Mouse (Mus musculus) CD4-positive helper T cell, adult 2 months (primary cell): ENCODE data around the gene Vps26a.

Source experiments
- DNase-seq: peaks from one replicate; pipeline ENCODE4 v3.0.0-alpha.2; 2012; ENCODE audit warnings: low read depth, missing footprints, low spot score

Gene Vps26a

DNA sequence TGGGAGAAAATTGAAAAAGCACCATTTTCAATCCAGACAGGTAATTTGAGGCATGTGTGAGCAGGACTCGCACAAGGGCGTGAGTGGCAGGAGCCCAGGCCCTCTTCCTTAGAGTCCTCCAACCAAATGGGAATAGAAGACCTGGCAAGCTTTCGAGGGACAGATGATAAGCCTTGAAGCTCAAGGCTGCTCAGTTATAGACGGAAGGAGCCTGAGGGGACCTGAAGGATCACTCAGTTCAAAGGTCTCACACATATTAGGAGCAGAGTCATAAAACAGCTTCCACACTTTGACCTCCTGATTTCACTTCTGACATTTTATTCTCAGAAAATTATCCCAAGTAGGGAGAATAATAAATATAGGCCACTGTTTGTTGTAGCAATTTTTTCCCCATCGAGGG, 67.2 kb downstream of the Vps26a start:
- DNase-seq = no peak

DNA sequence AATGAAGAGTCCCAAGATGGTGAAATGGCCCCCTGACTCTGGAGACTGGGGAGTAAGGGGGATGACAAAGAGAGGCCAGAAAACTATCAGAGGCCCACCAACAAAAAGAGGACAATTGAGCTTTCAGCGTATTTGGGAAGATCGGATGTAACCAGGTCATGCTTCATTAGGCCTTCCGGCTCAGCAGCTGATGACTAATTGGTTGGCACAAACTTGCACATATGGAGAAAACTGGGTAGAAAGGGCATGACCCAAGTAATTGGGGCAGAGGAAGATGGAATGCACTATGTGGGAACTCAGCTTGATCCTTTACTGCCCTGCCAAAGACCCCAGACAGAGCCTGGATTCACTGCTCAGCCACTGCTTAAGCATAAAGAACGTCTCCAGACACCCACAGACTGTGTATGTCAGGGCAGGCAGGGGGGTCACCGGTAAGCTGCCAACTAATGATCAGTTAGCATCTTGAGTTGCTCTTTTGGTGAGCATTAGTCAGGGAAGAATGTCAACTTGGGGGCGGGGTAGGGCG, 67.7 kb downstream of the Vps26a start:
- DNase-seq = no peak

DNA sequence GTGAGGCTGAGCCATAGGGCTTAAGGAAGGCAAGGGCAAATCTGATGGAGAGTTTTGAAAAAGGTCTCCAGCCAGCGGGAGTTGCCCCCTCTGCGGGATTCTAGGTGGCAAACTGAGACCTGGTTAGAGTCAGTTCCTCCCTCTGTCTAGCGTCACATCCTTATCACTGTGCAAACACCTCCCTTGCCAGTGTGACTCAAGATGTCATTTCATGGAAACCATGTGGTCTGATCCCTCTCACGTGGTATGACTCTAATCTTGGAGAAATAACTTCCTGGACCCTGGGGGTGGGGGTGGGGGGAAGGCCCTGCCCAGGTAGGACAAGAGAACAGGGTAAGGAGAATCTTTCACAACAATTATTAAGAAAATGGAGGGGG, 73.0 kb downstream of the Vps26a start:
- no peak for DNase-seq

DNA sequence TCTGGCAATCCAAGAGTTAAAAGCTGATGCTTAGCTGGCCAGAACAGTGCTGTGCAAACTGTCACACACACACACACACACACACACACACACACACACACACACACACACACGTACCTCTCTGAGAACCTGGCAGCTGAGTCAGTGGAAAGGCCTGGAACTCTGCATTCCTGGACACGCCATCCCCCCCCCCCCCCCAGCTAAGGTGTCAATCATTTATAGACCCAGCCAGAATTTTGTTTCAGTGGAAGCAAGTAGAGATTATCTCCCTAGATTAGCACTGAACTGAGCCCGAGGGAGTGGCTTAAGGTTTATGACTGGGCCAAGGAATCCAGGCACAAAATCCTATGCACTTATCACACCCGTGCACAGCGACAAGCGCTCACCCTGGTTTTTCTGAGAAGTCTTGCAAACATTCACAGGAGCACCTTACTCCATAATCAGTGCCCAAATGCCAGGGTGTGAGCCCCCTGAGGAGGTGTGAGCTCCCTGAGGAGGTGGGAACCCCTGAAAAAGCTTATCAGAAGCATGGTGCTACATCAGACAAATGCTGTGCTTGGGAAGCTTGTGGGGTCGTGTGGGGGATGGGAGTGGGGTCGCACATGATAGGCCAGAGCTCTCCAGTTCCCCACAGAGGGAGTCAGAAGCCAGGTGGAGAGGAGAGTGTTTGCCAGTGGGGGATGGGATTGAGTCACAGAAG, 73.5 kb downstream of the Vps26a start:
- DNase-seq = no peak

DNA sequence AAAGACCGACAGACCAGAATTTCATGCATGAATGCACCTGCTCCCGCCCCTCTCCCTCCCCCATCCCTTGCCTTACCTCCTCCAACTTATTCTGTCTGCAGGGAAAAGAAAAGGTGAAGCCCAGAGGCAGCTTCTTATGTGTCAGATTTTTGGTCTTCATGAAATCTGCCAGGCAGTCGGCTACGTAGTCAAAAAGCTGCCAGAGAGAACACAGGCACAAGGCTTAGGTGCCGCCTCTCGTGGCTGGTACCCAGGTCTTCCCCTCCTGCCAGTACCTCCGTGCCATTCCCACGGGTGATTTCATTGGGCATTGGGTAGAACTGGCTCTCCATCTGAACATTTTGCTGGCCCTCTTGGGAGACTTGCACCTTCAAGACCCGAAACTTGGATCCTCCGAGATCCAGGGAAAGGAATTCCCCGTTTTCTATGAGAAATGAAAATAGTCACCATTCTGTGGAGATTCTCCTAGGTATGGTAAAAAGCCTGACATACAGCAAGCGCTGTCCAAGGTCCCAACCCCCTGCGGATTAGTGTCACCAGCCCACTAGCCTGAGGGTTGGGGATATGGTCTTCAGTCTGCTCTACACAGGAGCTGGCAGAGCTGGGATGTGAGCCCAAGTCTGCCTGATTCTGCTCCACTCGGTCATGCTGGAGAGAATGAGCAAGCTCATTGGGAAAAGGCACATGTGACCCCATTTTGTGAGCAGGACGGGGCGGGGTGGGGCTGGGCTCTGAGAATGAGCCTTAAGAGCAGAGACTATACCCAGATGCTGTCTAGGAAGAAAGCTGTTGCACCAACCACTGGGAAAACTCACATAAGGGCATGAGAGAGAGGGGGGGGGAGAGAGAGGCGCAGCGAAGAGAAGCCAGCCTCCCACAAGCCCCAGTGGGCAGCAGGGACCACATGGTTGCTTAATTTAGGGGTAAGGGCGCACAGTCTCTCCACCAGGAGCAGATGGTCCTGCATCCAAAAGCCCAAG, 74.9 kb downstream of the Vps26a start:
- no peak for DNase-seq

DNA sequence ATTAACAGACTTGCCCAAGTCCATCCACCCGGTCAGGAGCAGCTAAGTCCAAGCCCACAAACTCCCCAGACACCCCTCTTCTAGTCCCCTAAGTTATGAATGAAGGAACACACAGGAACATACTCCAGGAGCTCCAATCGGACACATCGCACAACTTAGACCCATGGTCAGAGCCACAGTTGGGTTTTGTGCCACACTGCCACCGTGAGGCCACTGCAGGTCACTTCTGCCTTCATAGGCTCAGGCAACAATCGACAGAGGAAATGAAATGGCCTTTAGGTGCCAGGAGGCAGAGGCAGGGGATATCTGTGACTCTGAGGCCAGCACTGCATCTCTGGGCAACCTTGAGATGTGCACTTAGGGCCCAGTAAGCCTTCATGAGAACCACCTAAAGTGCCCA, 75.7 kb downstream of the Vps26a start:
- DNase-seq = peak; percentile 53
